Mouse (Mus musculus) CH12.LX (cell line): ENCODE measurements around the gene Lima1.

Experiments
- CHD2 ChIP-seq: IDR thresholded peaks from 2 replicates; pipeline ENCODE4 v1.6.1; 2011; ENCODE audit warnings: low read length, improper control_type of control experiment
- CTCF ChIP-seq, 2 experiments: IDR thresholded peaks in 1 of 2; conservative IDR thresholded peaks in 1 of 2; 2 replicates each; pipeline ENCODE4 v1.5.1; 2011 to 2012; ENCODE audit warnings: low read depth in 2 of 2, low read length in 2 of 2, improper control_type of control experiment in 1 of 2, inconsistent platforms in 1 of 2, mild to moderate bottlenecking in 1 of 2, moderate library complexity in 1 of 2
- E2F4 ChIP-seq: IDR thresholded peaks from 2 replicates; pipeline ENCODE4 v1.6.1; 2011; ENCODE audit warnings: low read depth, low read length, improper control_type of control experiment; ENCODE audit not compliant: insufficient replicate concordance
- EP300 ChIP-seq: IDR thresholded peaks from 2 replicates; pipeline ENCODE4 v1.6.1; 2011; ENCODE audit warnings: low read length, improper control_type of control experiment
- POLR2A ChIP-seq: IDR thresholded peaks from 2 replicates; pipeline ENCODE4 v1.6.1; 2011; ENCODE audit warnings: low read depth, mild to moderate bottlenecking, improper control_type of control experiment, low read length
- RCOR1 ChIP-seq: conservative IDR thresholded peaks from 2 replicates; pipeline ENCODE4 v1.6.1; 2012; ENCODE audit warnings: low read depth, mild to moderate bottlenecking, inconsistent platforms, low read length, improper control_type of control experiment
- ZMIZ1 ChIP-seq: IDR thresholded peaks from 2 replicates; pipeline ENCODE4 v1.6.1; 2012; ENCODE audit warnings: low read depth, mild to moderate bottlenecking, inconsistent platforms, low read length, improper control_type of control experiment

- TF ChIP-seq CTCF (conservative IDR thresholded peaks at IDR 0.05 in 1 of 2, IDR thresholded peaks at IDR 0.05 in 1 of 2; ENCODE audit: low read depth in 2 of 2, low read length in 2 of 2) (no peak), POLR2A (no peak), EP300 (no peak), ZMIZ1 (no peak), RCOR1 (no peak), CHD2 (no peak), E2F4 (no peak)
Measured at GRCm38 (mm10) chr15:99790464-99790863, 84.8 kb downstream of the Lima1 start.
